Comparison of ENCODE assay signal across 1 mouse cellular context in the genomic region with DNA sequence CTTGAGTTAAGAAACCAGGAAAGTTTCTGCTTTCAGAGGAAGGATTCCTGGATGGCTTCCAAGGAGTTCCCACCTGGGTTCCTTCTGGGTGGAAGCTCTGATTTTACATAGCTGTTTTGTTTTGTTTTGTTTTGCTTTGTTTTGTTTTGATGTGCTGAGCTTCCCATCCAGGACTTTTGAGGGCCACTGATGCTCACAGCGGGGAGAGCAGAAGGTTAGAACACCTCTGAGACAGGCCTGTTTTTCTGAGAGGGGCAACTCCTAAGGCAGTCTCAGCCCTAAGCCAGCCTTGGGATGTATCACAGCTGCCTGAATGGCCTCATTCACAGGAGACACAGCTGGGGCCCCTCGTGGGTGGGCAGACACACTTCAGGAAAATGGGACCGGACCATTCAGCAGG.
TF ChIP-seq lines count a peak whose summit lies in the region.

No protein-coding gene starts in this region.

TF ChIP-seq in ES-E14, 5 proteins besides CTCF, POLR2A, EP300 and RAD21:
- TF ChIP-seq MAFK (IDR thresholded peaks at IDR 0.05; ENCODE audit: insufficient read depth, low read depth, low read length) (no peak), CHD2 (IDR thresholded peaks at IDR 0.05; ENCODE audit: low read depth, low read length) (no peak), ZNF384 (IDR thresholded peaks at IDR 0.05; ENCODE audit: low read depth, low read length) (no peak), HCFC1 (IDR thresholded peaks at IDR 0.05; ENCODE audit: borderline replicate concordance, insufficient read depth, low read length) (no peak), ZC3H11A (IDR thresholded peaks at IDR 0.05; ENCODE audit: borderline replicate concordance, low read depth, low read length) (no peak)
TF ChIP-seq in ES-E14: peak in this region for 0.
